Mouse (Mus musculus): ENCODE results near the gene Olfr713. TPM values are rescaled to one million over a fixed set of nuclear protein-coding genes. Genes with fewer than 3 reads are reported as not detected.

Gene Olfr713
- total RNA-seq (2014; rRNA removed) (not detected in 2 replicates), polyA plus RNA-seq (2012; rRNA removed) (not detected in 2 replicates)

DNA sequence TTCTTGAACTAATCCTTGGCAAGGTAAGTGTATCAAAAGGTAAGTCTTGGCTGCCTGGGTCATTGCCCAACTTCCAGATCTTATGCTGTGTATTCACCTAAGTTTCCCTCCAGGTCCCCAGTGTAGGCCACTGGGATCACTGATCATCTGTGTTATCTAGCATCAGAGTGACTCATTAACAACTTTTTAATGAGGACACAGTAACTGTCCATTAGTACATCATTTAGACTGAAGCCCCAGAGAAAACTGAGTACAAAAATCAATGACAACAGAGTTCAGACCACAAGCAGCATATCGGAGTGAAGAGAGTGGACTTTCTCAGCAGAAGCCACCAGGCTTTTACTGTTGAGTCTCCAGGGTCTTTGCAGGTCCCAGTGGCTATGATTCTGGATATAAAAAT, at the start of gene Olfr713:
Gene Olfr713 (plus strand): TSS at position 301 of the 400 bp plus-strand sequence.
- no peaks in the 10 kb centered on the region for H3K27me3 ChIP-seq (ENCODE audit: control insufficient read depth, insufficient read depth, low read length)
- no peaks in the 10 kb centered on the region for H3K79me2 ChIP-seq (ENCODE audit: control insufficient read depth, insufficient read depth, low read length)
- no peaks in the 10 kb centered on the region for H3K36me3 ChIP-seq (ENCODE audit: control insufficient read depth, insufficient read depth, low read length)
- no peak for DNase-seq (ENCODE audit: extremely low read depth, low read depth, low spot score)
- no peak within 1 kb of the TSS for H3K4me3 ChIP-seq (ENCODE audit: insufficient read depth, low read depth, low read length)
- H3K4me1 ChIP-seq (ENCODE audit: control insufficient read depth, insufficient read depth, low read length): no peaks in the 10 kb centered on the region
- 87% methylated on average over 1 of the region's 1 CpGs for WGBS
- no peak within 1 kb of the TSS for H3K27ac ChIP-seq (replicated peaks; ENCODE audit: insufficient read depth, low read depth, low read length)
- TF ChIP-seq POLR2A (IDR thresholded peaks at IDR 0.05; ENCODE audit: extremely low read depth, insufficient read depth, low read length): no peak
- TF ChIP-seq CTCF (IDR thresholded peaks at IDR 0.05; ENCODE audit: low read depth, low read length): no peak
- no peak within 1 kb of the TSS for H3K9ac ChIP-seq (ENCODE audit: low read depth, low read length)

- no peak overlapping the region for H3K27ac ChIP-seq (replicated peaks; ENCODE audit: insufficient read depth, low read depth, low read length)
- no peaks in the 10 kb centered on the region for H3K36me3 ChIP-seq (ENCODE audit: control insufficient read depth, insufficient read depth, low read length)
- H3K4me1 ChIP-seq (ENCODE audit: control insufficient read depth, insufficient read depth, low read length): no peaks in the 10 kb centered on the region
- DNase-seq (ENCODE audit: extremely low read depth, low read depth, low spot score): no peak
- H3K27me3 ChIP-seq (ENCODE audit: control insufficient read depth, insufficient read depth, low read length): no peaks in the 10 kb centered on the region
- no peaks in the 10 kb centered on the region for H3K79me2 ChIP-seq (ENCODE audit: control insufficient read depth, insufficient read depth, low read length)
- no peak overlapping the region for H3K4me3 ChIP-seq (ENCODE audit: insufficient read depth, low read depth, low read length)
- TF ChIP-seq POLR2A (IDR thresholded peaks at IDR 0.05; ENCODE audit: extremely low read depth, insufficient read depth, low read length): no peak
- no peak for TF ChIP-seq CTCF (IDR thresholded peaks at IDR 0.05; ENCODE audit: low read depth, low read length)
- 88% methylated on average over 3 of the region's 3 CpGs for WGBS
- H3K9ac ChIP-seq (ENCODE audit: low read depth, low read length): no peak overlapping the region
Measured at GRCm38 (mm10) chr7:106985236-106985635, 45.7 kb upstream of the Olfr713 start.

GRCm38 (mm10) chr7:107000798-107001197, 30.2 kb upstream of the Olfr713 start:
- Histone ChIP-seq H3K27ac (replicated peaks; ENCODE audit: insufficient read depth, low read depth, low read length) (no peak overlapping the region), H3K4me3 (ENCODE audit: insufficient read depth, low read depth, low read length) (no peak overlapping the region), H3K79me2 (ENCODE audit: control insufficient read depth, insufficient read depth, low read length) (no peaks in the 10 kb centered on the region), H3K36me3 (ENCODE audit: control insufficient read depth, insufficient read depth, low read length) (no peaks in the 10 kb centered on the region), H3K9ac (ENCODE audit: low read depth, low read length) (no peak overlapping the region), H3K27me3 (ENCODE audit: control insufficient read depth, insufficient read depth, low read length) (no peaks in the 10 kb centered on the region), H3K4me1 (ENCODE audit: control insufficient read depth, insufficient read depth, low read length) (no peaks in the 10 kb centered on the region)
- WGBS: 57% methylated on average over 7 of the region's 7 CpGs
- TF ChIP-seq POLR2A (IDR thresholded peaks at IDR 0.05; ENCODE audit: extremely low read depth, insufficient read depth, low read length) (no peak), CTCF (IDR thresholded peaks at IDR 0.05; ENCODE audit: low read depth, low read length) (no peak)
- DNase-seq (ENCODE audit: extremely low read depth, low read depth, low spot score): peak; percentile 75

- H3K9ac ChIP-seq (ENCODE audit: low read depth, low read length): no peak overlapping the region
- no peak overlapping the region for H3K4me3 ChIP-seq (ENCODE audit: insufficient read depth, low read depth, low read length)
- H3K27me3 ChIP-seq (ENCODE audit: control insufficient read depth, insufficient read depth, low read length): no peaks in the 10 kb centered on the region
- H3K79me2 ChIP-seq (ENCODE audit: control insufficient read depth, insufficient read depth, low read length): no peaks in the 10 kb centered on the region
- H3K27ac ChIP-seq (replicated peaks; ENCODE audit: insufficient read depth, low read depth, low read length): no peak overlapping the region
- H3K4me1 ChIP-seq (ENCODE audit: control insufficient read depth, insufficient read depth, low read length): no peaks in the 10 kb centered on the region
- WGBS: 17% methylated on average over 3 of the region's 3 CpGs
- no peak for TF ChIP-seq POLR2A (IDR thresholded peaks at IDR 0.05; ENCODE audit: extremely low read depth, insufficient read depth, low read length)
- TF ChIP-seq CTCF (IDR thresholded peaks at IDR 0.05; ENCODE audit: low read depth, low read length): no peak
- no peak for DNase-seq (ENCODE audit: extremely low read depth, low read depth, low spot score)
- no peaks in the 10 kb centered on the region for H3K36me3 ChIP-seq (ENCODE audit: control insufficient read depth, insufficient read depth, low read length)
Measured at GRCm38 (mm10) chr7:107004169-107004568, 26.8 kb upstream of the Olfr713 start.

DNA sequence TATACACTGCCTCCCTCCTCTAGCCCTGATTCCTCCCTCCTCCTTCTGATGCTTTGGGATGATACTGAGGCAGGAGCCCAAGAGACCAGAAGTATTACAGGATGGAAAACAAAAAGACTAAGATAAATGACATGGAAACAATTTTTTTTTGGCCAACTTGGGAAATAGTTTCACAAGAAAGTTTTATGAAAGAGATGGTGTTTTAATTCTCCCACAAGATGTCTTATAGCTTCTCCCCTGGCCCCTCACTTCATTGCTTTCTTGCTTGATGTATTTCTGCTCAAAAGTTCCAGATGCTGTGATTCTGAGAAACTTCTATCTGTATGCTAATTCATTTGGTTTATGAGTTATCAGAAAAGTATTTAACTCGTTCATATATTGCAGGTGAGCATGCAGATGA, 25.0 kb upstream of the Olfr713 start, which contains the start of gene Olfr2:
Gene Olfr2 (minus strand): TSS at position 101 of the 400 bp plus-strand sequence.
- Histone ChIP-seq H3K9ac (ENCODE audit: low read depth, low read length) (no peak within 1 kb of the TSS), H3K27me3 (ENCODE audit: control insufficient read depth, insufficient read depth, low read length) (no peaks in the 10 kb centered on the region), H3K27ac (replicated peaks; ENCODE audit: insufficient read depth, low read depth, low read length) (no peak within 1 kb of the TSS), H3K36me3 (ENCODE audit: control insufficient read depth, insufficient read depth, low read length) (no peaks in the 10 kb centered on the region), H3K4me1 (ENCODE audit: control insufficient read depth, insufficient read depth, low read length) (no peaks in the 10 kb centered on the region), H3K79me2 (ENCODE audit: control insufficient read depth, insufficient read depth, low read length) (no peaks in the 10 kb centered on the region), H3K4me3 (ENCODE audit: insufficient read depth, low read depth, low read length) (no peak within 1 kb of the TSS)
- no peak for DNase-seq (ENCODE audit: extremely low read depth, low read depth, low spot score)
- no peak for TF ChIP-seq POLR2A (IDR thresholded peaks at IDR 0.05; ENCODE audit: extremely low read depth, insufficient read depth, low read length)
- no peak for TF ChIP-seq CTCF (IDR thresholded peaks at IDR 0.05; ENCODE audit: low read depth, low read length)
- 35% methylated on average over 1 of the region's 1 CpGs for WGBS

DNA sequence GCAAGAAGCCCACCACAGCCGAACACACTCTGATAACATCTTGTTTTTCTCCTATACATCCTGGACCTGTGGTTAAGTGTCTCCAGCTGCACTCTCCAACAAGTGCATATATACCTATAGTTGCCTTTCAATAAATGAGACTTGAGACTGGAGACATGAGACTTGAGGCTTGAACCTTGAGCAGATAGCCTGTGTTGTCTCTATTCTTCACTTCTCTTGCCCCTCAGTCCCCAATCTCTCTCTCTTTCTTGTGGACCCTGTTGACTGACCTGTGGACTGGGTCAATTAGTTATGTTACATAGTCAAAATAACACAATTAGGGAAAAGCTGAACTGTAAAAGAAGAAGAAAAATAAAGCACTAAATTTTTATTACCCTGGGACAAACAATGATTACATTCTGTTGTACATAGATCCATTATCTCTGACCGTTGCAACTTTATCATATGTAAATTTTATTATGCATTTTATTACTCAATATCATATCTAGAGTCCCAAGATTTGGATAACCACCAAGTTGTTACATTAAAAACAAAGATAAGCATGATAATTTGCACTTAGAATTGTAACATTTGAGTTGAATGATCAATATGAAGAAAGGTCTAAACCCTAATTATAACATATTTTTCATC, 9.1 kb downstream of the Olfr713 start:
- no peak overlapping the region for H3K9ac ChIP-seq (ENCODE audit: low read depth, low read length)
- H3K27me3 ChIP-seq (ENCODE audit: control insufficient read depth, insufficient read depth, low read length): no peaks in the 10 kb centered on the region
- H3K79me2 ChIP-seq (ENCODE audit: control insufficient read depth, insufficient read depth, low read length): no peaks in the 10 kb centered on the region
- H3K4me1 ChIP-seq (ENCODE audit: control insufficient read depth, insufficient read depth, low read length): no peaks in the 10 kb centered on the region
- DNase-seq (ENCODE audit: extremely low read depth, low read depth, low spot score): no peak
- H3K36me3 ChIP-seq (ENCODE audit: control insufficient read depth, insufficient read depth, low read length): no peaks in the 10 kb centered on the region
- WGBS: 64% methylated on average over 2 of the region's 2 CpGs
- no peak overlapping the region for H3K4me3 ChIP-seq (ENCODE audit: insufficient read depth, low read depth, low read length)
- TF ChIP-seq POLR2A (IDR thresholded peaks at IDR 0.05; ENCODE audit: extremely low read depth, insufficient read depth, low read length) (no peak), CTCF (IDR thresholded peaks at IDR 0.05; ENCODE audit: low read depth, low read length) (no peak)
- no peak overlapping the region for H3K27ac ChIP-seq (replicated peaks; ENCODE audit: insufficient read depth, low read depth, low read length)
